Mouse (Mus musculus) Muller cell, postnatal 12 days (primary cell): ENCODE measurements around the gene Cdh22.

Experiments
- DNase-seq: peaks from one replicate; pipeline ENCODE4 v3.0.0-alpha.2; 2015; ENCODE audit errors: inconsistent ontology term

Cdh22 gene

DNA sequence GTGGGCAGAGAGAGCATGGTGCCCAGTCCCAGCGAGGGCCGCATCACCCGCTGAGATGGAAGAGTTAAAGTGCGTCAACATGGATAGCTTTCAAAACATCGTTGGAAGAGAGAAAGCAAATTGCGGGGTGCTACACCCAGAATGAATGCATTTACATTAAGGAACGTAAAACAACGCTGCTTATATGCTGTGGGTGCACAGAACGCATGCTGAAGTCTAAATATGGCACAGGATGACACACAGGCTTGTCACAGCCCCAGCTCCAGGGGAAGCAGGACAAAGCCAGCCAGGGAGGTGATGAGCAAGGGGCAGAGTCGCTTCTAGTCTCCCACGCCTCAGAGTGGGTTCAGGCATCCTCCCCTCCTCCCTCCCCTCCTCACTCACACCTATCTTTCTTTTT lies 27.0 kb downstream of the Cdh22 start:
- DNase-seq, result no peak

DNA sequence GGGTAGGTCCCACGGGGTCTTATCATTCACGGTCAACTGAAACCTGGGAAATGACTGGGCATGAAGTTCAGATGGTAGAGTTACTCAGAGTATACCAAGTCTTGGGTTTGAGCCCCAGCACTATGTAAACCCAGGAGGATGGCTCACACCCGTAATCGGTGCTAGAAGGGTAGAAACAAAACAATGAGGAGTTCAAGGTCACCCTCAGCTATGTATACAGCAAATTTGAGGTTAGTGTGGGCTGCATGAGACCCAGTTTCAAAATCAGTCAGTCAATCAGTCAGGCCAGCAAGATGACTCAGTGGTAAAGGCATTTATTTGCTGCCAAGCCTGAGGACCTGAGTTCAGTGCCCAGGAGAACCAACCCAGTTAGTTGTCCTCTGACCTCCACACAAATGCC lies 27.6 kb downstream of the Cdh22 start:
- DNase-seq, result peak; percentile 56

DNA sequence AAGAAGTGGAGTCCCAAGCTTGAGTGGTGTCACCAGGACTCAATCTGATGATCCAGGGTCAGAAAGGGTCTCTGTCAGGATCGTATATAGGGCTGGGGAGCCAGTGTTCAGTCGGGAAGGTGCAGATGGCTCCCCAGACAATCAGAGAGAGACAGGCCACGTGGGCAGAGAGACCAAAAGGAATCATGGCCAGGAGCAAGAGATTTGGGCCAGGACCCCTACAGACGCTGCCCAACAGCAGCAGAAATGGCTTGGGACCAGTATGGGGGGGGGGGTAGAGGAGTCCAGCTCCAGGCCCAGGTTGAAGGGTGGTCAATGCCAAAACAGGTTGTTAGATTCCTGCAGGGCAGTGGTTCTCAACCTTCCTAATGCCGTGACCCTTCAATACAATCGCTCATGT lies 29.2 kb downstream of the Cdh22 start:
- no peak for DNase-seq

DNA sequence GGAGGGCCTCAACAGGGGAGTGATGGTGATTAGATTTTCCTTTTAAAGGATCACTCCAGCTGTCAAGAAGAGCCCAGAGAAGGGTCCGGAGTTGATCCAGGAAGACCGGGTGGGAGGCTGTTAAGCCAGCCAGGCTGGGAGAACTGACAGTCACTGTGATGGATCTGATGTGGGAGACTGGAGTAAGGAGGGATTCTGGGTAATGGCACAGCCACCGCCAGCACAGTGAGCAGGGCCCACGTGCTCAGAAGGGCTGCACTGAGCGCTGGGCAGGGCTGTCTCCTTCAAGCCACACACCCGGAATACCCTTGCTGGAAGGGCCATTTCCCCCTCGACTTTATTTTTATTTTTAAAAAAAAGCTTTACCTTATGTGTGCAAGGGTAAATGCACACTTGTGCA lies 29.7 kb downstream of the Cdh22 start:
- DNase-seq, result no peak

DNA sequence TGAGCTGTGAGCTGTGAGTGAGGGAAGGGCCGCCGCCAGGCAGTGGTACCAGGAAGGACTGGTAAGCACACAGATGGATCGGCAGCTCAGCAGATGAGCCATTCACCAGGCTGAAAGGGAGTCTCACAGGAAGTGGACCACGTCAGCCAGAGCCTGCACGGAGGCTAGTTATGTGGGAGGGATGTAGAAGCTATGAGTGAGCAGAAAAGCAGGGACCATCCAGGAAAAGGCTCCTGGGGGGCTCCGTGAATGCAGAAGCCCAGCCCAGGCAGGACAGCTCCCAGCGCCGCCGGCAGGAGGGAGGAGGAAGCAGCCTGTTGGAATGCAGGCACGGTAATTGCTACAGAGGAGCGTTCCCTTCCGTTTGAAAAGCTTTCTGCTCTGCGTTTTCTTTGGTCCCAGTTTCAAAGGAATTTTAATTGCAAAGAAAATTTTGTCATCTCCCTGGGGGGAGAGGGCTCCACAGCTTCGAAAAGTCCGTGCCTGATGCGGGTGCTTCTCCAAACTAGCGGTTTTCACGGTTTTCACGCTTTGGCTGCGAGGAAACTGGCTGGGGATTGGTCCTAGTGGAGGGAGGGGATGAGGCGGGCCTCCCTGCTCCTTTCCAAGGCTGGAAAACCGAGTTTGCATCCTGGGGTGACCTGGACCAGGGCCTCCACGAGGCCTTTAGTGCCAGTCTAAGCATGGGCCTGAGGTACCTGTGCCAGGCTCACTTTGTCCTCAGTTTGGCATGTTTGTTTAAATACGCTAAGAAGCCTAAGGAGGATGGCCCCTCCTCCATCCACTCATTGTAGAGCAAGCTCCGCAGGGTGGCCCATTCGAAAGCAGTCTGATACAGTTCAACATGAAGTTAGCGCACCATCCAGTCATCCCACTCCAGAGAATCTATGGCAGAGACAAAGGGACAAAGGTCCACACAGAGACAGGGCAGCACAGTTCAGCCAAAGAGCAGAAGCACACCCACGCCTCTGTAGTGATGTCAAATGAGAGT lies 32.6 kb downstream of the Cdh22 start:
- DNase-seq, result peak; percentile 90

DNA sequence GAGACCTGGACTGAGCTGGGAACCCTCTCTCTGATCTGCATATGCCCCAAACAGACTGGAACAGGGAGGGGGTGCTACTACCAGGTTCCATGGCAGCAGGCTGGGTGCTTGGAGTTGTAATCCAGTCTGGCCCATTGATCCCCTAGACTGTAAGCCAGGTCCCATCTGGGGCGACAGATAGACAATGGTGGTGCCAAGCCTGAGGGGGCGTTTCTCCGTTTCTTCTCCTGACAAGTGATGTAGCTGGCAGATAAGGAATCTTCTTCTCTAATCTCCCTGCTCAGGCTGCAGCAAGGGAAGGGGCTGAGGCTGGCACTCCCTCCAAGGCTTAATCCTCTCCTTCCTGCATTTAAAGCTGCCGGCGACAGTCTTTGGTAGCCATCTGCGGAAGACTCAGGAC lies 37.1 kb downstream of the Cdh22 start:
- DNase-seq, result no peak

DNA sequence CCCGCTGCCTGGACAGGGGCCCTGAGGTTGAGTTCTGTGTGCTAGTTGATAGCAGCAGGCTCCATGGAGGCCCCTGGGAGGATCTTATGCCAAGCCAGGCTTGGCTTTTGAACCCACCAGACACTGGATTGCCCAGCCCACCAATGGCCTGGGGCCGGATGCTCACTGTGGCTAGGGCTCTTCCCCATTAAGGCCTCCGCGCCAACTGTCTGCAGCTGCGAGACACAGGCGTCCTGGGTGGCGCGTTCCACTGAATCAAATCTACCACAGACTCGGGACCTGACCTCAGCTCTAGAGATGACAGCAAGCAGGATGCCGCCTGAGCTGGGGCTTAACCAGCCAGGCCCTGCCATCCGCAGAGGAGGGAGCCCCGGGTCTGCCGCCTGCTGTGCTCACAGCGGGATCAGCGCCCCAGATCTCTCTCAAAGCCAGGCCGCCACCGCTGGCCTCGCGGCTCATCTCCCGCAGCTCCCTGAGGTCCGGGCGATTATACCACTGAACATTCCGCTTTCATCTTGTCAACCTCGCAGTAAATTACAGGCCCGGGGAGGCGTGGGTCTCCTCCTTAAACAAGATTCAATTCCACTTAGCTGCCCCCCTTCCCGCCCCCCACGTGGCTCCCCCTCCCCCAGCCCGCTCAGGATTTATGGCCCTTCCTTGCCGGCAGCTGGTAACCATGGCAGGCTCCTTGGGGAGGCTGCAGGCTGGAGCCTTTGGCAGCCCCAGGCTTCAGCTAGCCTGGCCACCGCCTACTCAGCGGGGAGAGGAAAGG lies 39.1 kb downstream of the Cdh22 start:
- DNase-seq, result peak; percentile 82

DNA sequence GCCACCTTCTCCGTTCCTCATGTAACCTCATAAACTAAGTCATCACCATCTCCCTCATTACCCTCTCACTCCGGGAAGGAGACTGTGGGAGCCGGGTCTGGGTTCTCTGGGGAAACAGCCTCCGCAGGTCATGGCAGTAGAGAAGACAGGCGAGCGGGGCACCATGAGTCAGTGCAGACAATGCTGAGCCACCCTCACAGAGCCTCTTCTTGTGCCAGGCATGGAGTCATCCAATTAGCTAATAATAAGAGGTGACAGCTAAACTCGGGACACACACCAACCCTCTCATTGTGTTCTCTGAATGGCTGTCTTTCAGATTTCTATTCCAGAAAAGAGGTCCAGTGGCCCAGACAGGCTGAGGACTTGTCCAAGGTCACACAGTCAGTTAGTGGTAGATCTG lies 43.2 kb downstream of the Cdh22 start:
- DNase-seq, result peak; percentile 91

DNA sequence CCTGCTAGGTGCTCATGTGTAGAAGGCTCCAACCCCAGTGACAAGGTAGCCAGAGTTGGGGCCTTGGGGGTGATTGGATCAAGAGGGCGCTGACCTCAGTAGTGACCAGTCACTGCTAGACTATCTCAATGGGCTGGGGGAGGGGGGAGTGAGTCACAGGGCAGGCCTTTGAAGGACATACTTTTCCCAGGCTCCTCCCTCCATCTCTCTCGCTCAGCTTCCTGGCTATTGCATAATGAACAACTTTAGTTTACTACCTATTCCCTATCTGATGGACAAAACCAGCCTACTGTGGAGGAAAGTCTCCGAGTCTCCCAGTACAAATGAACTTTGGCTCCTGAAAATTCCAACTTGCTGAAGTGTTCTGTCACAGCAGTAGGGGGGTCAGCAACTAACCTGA lies 45.1 kb downstream of the Cdh22 start:
- DNase-seq, result peak; percentile 86

DNA sequence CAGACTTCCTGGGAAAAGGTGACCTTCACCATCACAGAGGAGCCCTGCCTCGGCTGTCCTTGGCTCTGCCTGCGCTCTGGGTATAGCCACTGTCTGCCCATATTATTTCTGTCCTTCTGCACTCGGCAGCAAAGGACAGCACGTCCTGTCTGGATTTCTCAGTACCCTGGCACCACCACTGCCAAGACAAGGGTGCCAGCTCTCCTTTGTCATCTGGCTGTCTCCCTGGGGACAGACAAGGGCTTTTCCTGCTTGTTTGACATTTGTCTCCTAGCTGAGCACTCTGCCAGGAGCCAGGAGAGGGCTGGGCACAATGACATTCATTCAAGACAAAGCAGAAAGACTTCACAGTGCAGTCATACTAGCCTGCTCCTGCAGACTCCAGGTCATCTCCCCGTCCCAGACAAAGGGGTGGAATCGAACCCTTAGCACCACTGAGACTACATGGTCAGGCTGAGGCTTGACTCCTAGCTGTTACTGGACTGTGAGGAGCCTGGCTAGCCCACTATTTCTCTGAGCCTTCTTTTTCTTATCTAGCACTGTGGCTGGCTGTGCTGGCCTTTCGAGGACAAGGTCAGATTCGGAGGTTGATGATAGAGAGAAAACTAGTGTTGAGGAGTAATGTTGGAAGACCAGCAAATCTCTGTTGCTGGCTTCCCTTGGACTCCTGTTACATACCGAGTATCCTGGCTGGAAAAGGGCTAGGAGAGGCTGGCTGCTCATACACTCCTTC lies 46.8 kb downstream of the Cdh22 start:
- DNase-seq, result peak; percentile 83

DNA sequence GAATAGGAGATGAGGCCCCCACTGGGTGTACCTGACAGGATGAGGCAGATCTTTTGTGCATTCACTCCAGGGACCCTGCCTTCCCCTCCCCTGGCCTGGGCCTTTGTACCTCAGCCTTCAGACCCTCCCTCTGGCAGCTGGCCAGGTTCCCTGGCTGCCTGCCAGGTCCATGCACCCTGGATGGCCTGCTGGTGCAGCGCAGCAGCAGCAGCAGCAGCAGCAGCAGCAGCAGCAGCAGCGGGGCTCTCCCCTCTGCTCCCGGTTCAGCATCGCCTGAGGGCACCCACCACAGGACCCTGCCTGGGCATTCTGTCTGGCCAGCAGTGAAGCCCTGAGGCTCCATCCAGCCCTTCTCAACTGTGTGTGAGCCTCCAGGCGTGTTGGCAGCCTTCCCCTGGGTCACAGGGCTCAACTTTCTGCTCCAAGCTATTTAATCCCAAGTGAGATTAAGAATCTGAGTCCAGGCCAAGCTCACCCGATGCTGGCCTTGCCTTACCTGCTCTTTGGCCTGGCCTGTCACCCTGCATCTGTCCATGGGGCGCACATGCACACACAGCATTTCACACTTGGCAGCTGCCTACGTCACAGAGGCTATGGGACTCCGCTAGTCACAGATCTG lies 50.5 kb downstream of the Cdh22 start:
- DNase-seq, result peak; percentile 67

DNA sequence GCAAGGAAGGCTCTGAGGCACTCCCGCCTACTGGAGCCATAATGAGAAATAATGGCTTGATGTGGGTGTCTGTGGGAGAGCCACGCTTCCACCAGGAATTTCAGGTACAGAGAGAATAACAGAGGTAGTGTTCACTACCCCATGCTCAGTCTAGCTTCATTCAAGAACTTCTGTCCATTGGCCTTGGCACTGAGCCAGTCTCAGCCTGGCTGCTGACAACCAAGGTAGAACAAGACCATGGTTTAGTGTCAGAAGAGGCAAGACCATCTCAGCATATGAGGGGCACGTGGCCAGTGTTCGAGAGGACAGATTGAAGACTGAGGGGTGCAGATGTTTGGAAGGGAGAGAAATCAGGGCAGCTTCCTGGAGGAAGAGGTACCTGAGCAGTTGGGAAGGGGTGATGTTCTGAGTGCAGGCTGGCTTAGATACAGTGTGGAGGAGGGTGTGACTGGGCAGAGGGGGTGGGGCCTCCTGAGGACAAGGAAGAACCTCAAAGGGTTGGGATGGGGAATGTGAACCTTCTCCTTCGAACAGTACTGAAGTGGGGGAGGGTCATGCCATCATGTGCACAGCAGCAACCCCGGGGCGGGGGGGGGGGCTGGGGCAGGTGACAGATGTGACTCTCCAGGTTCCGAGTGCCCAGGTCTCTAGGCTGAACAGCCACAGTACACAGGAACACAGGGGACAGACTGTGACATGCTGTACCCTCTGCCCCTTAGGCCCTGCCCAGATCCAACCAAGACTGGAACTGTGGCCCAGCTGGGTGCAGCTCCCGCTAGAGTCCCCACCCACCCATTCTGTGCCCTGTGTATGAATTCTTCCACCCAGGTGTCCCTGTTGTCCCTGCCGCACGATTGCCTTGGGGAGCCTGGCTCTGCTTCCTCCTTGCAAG lies 52.3 kb downstream of the Cdh22 start:
- DNase-seq, result no peak

DNA sequence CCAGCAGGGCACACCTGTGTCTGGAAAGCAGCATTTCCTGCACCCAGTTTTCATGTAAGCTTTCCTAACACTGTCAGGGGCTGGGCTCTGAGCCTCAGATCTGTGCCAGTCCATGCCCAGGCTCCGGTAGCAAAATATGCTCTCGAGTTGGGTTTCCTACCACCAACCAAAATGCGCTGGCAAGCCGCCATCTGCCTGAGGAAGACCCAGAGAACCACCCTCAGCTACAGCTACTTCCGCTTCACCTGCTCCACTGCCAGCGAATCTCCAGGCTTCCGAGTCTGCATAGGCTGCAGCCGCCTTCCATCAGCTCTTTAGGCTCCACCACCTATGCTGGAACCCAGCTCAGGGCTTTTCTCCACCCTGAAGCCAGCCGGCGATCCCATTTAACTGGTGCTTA lies 55.4 kb downstream of the Cdh22 start:
- DNase-seq, result no peak

DNA sequence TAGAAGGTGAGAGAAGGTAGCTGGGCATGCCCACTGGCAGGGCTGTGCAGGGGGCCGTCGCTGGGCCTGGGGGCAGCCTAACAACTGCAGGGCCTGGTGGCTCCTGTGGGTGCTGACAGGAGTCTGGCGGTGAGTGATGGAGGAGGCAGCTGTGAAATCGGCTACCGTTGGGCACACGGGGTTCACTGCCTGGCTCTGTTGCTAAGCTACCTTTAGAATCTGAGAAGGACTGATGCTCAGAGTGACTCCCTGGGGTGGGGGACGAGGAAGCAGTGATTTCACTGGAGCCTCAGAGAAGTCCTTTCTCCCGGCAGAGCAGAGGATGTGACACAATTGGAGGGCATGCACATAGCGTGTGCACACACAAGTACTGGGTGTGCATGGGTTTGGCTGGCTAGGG lies 57.7 kb downstream of the Cdh22 start:
- DNase-seq, result no peak

DNA sequence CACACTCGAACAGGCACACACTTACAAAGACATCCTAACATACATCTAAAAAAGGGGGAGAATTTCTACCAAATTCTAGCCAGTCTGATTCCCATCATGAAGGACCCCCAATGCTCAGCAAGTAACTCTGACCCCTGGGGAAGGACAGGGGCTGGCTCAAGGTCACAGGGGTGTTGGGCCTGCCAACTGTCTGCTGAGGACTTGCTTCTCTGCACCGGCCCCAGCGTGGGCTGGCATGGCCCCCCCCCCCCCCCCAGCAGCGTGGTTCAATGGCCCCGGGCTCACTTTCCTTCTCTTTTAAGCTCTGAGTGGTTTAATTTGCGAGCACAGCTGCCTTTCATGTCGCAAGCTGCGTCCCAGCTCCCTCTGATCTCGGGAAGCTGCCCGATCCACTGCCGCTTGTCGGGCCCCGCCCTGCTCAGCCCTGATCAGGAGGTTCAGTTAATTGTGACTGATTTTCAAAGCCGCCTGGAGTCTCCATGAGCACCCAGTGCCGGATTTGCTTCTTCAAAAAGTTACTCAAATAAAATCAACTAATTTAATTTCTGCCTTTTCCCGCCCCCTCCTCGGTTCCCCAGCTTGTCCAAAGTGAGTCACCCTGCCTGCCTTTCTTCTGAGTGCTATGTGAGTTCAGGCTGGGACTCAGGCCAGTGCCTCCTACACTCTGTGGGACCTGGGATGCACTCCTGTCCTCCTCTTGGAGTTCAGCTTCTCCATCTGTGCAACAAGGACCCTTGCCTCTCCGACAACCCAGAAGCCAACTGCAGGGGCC lies 67.8 kb downstream of the Cdh22 start:
- peak; percentile 85 for DNase-seq

DNA sequence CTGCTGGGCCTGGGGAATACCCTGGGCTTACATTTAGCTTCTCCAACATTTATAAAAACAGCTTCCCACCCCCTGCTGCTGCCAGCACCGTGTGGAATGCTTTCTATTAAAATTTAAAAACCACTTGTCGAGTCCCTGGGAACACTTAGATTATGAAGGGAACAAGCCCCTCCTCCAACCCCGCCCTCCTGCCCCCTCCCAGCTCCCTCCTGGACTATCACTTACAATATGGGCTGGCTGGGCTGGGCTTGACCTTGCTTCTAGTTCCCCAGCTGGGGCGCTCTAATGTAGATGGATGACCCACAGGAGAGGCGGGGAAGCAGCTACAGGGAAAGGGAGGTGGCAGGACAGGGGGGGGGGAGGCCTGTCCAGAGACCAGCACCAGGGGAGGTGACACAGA lies 72.4 kb downstream of the Cdh22 start:
- DNase-seq, result no peak

DNA sequence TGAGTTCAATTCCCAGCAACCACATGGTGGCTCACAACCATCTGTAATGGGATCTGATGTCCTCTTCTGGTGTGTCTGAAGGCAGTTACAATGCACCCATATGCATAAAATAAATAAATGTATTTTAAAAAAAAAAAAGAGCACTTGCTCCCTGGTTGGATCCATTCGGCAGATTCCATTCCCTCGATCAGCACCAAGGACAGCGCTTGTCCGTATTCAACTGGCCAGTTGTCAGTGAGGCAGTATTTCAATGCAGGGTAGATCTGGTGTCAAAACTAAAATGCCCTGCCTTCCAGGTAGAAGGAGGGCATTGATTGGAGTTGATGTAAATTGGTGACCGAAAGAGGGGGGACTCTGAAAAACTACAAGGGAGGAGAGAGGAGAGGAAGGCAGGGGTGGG lies 74.2 kb downstream of the Cdh22 start:
- peak; percentile 40 for DNase-seq

DNA sequence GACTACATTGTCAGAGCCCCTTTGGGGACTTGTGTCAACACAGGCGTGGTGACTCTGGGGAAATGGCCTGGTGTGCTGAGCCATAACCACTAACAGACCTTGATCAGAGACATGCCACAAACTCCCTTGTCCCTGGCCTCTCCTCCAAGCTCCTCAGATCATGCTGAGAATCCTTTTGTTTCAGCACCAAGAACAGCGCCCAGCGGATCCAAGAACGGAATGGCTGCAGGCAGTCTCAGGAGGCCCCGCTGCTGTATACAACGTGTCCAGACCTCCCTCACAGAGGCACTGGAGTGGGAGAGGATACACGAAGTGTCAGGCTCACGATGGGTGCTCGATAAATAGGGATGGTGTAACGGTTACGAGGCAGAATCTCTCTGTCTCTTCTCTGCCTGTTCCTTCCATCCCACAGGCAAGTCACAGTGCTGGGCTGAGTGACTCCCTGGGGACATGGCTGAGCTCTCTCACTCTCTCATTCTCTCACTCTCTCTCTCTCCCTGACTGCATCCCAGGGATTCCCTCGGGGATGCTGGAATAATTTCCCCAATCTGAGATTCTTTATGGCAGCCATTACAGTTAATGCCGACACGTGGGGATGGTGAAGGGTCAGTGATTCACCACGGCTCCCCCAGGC lies 75.5 kb downstream of the Cdh22 start:
- DNase-seq, result peak; percentile 58

DNA sequence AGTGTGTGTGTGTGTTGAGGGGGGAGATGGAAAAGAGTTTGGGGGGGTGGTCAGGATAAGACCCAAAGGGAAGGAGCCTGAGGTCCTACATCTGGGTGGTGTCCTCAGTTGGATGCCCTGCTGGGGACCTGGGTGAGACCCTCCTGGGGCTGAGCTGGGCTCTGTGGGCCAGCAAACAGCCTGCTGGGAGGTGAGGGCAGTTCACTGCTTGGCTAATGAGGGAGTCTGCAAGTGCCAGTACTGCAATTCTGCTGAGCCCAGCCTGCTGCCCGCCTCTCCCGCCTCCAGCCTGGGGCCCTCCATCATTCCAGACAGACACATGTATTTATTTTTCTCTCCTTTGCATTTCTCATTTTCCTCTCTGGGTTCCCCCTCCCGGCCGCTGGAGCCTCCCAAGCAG lies 76.3 kb downstream of the Cdh22 start:
- no peak for DNase-seq
